Mouse (Mus musculus): ENCODE data around the gene Tpm1. TPM values are rescaled to one million over a fixed set of nuclear protein-coding genes. Genes with fewer than 3 reads are reported as not detected.

Gene Tpm1
- polyA plus RNA-seq, 1 experiment from 2014 or later, result 2,990 TPM

- WGBS, result 21% methylated on average over 9 of the region's 9 CpGs
Observed at GRCm38 (mm10) chr9:67044551-67045305, 4.5 kb downstream of the Tpm1 start.

GRCm38 (mm10) chr9:67043231-67044199 is 5.7 kb downstream of the Tpm1 start:
- WGBS, result under 1% methylated on average over 72 of the region's 73 CpGs
- Histone ChIP-seq H3K9me3 (no peaks in the 10 kb centered on the region), H3K4me1 (peaks cover 53% of the 10 kb centered on the region), H3K27me3 (ENCODE audit: insufficient read depth, poor library complexity, severe bottlenecking) (no peaks in the 10 kb centered on the region), H3K36me3 (peaks cover 53% of the 10 kb centered on the region), H3K27ac (peak overlapping the region; percentile 94), H3K4me3 (peak overlapping the region; percentile 91)
- peak; percentile 98 for DNase-seq (ENCODE audit: low spot score)

More at GRCm38 (mm10) chr9:67044551-67045305, 4.5 kb downstream of the Tpm1 start:
- peak overlapping the region; percentile 91 for H3K4me3 ChIP-seq
- H3K4me1 ChIP-seq, result peaks cover 48% of the 10 kb centered on the region
- no peaks in the 10 kb centered on the region for H3K27me3 ChIP-seq (ENCODE audit: insufficient read depth, poor library complexity, severe bottlenecking)
- peak overlapping the region; percentile 97 for H3K27ac ChIP-seq
- H3K36me3 ChIP-seq, result peaks cover 41% of the 10 kb centered on the region
- no peaks in the 10 kb centered on the region for H3K9me3 ChIP-seq
- DNase-seq (ENCODE audit: low spot score), result no peak

- Histone ChIP-seq H3K27ac (peak overlapping the region; percentile 94), H3K4me3 (peak overlapping the region; percentile 91), H3K36me3 (peaks cover 55% of the 10 kb centered on the region), H3K4me1 (peaks cover 53% of the 10 kb centered on the region), H3K9me3 (no peaks in the 10 kb centered on the region), H3K27me3 (ENCODE audit: insufficient read depth, poor library complexity, severe bottlenecking) (no peaks in the 10 kb centered on the region)
- DNase-seq (ENCODE audit: low spot score), result no peak
- 24% methylated on average over 6 of the region's 6 CpGs for WGBS
Observed at GRCm38 (mm10) chr9:67042813-67043207, 6.4 kb downstream of the Tpm1 start.

GRCm38 (mm10) chr9:67041840-67042812 is 7.1 kb downstream of the Tpm1 start:
- DNase-seq (ENCODE audit: low spot score), result no peak
- WGBS, result 48% methylated on average over 14 of the region's 14 CpGs
- H3K4me1 ChIP-seq, result peaks cover 55% of the 10 kb centered on the region
- peaks cover 55% of the 10 kb centered on the region for H3K36me3 ChIP-seq
- no peaks in the 10 kb centered on the region for H3K27me3 ChIP-seq (ENCODE audit: insufficient read depth, poor library complexity, severe bottlenecking)
- peak overlapping the region; percentile 94 for H3K27ac ChIP-seq
- no peaks in the 10 kb centered on the region for H3K9me3 ChIP-seq
- peak overlapping the region; percentile 91 for H3K4me3 ChIP-seq

- Histone ChIP-seq H3K27me3 (ENCODE audit: insufficient read depth, poor library complexity, severe bottlenecking) (no peaks in the 10 kb centered on the region), H3K36me3 (peaks cover 61% of the 10 kb centered on the region), H3K4me1 (peaks cover 58% of the 10 kb centered on the region), H3K9me3 (no peaks in the 10 kb centered on the region), H3K4me3 (peak overlapping the region; percentile 91), H3K27ac (peak overlapping the region; percentile 94)
- DNase-seq (ENCODE audit: low spot score), result no peak
- WGBS, result 42% methylated on average over 4 of the region's 4 CpGs
Observed at GRCm38 (mm10) chr9:67040963-67041839, 8.0 kb downstream of the Tpm1 start.

GRCm38 (mm10) chr9:67039867-67040266 is 9.3 kb downstream of the Tpm1 start:
- Histone ChIP-seq H3K9me3 (peaks cover 4% of the 10 kb centered on the region; the same call in 1 of the 2 replicates), H3K27me3 (ENCODE audit: insufficient read depth, poor library complexity, severe bottlenecking) (no peaks in the 10 kb centered on the region), H3K4me3 (no peak overlapping the region), H3K27ac (peak overlapping the region; percentile 94; the same call in 1 of the 2 replicates), H3K36me3 (peaks cover 74% of the 10 kb centered on the region), H3K4me1 (peaks cover 60% of the 10 kb centered on the region)
- DNase-seq (ENCODE audit: low spot score), result no peak
- WGBS, result 73% methylated on average over 10 of the region's 10 CpGs

GRCm38 (mm10) chr9:67038686-67039085 is 10.5 kb downstream of the Tpm1 start:
- H3K27me3 ChIP-seq (ENCODE audit: insufficient read depth, poor library complexity, severe bottlenecking), result no peaks in the 10 kb centered on the region
- DNase-seq (ENCODE audit: low spot score), result no peak
- peaks cover 58% of the 10 kb centered on the region for H3K4me1 ChIP-seq
- H3K36me3 ChIP-seq, result peaks cover 81% of the 10 kb centered on the region
- H3K27ac ChIP-seq, result no peak overlapping the region
- H3K4me3 ChIP-seq, result no peak overlapping the region
- peaks cover 5% of the 10 kb centered on the region; the same call in 1 of the 2 replicates for H3K9me3 ChIP-seq
- 87% methylated on average over 7 of the region's 7 CpGs for WGBS

- WGBS, result 70% methylated on average over 4 of the region's 4 CpGs
- DNase-seq (ENCODE audit: low spot score), result no peak
- no peak overlapping the region for H3K27ac ChIP-seq
- H3K4me3 ChIP-seq, result no peak overlapping the region
- H3K9me3 ChIP-seq, result peaks cover 5% of the 10 kb centered on the region; the same call in 1 of the 2 replicates
- no peaks in the 10 kb centered on the region for H3K27me3 ChIP-seq (ENCODE audit: insufficient read depth, poor library complexity, severe bottlenecking)
- peaks cover 85% of the 10 kb centered on the region for H3K36me3 ChIP-seq
- peaks cover 50% of the 10 kb centered on the region for H3K4me1 ChIP-seq
Observed at GRCm38 (mm10) chr9:67037666-67038065, 11.5 kb downstream of the Tpm1 start.

- H3K4me1 ChIP-seq, result peaks cover 40% of the 10 kb centered on the region
- H3K4me3 ChIP-seq, result no peak overlapping the region
- H3K27me3 ChIP-seq (ENCODE audit: insufficient read depth, poor library complexity, severe bottlenecking), result no peaks in the 10 kb centered on the region
- 72% methylated on average over 2 of the region's 2 CpGs for WGBS
- DNase-seq (ENCODE audit: low spot score), result no peak
- peaks cover 93% of the 10 kb centered on the region for H3K36me3 ChIP-seq
- no peak overlapping the region for H3K27ac ChIP-seq
- H3K9me3 ChIP-seq, result peaks cover 5% of the 10 kb centered on the region; the same call in 1 of the 2 replicates
Observed at GRCm38 (mm10) chr9:67036527-67037118, 12.6 kb downstream of the Tpm1 start.

- Histone ChIP-seq H3K4me3 (no peak overlapping the region), H3K36me3 (peaks cover 95% of the 10 kb centered on the region), H3K9me3 (peaks cover 5% of the 10 kb centered on the region; the same call in 1 of the 2 replicates), H3K4me1 (peaks cover 34% of the 10 kb centered on the region), H3K27me3 (ENCODE audit: insufficient read depth, poor library complexity, severe bottlenecking) (no peaks in the 10 kb centered on the region), H3K27ac (peak overlapping the region; percentile 24)
- 78% methylated on average over 12 of the region's 12 CpGs for WGBS
- no peak for DNase-seq (ENCODE audit: low spot score)
Observed at GRCm38 (mm10) chr9:67035957-67036451, 13.2 kb downstream of the Tpm1 start.

- no peak overlapping the region for H3K4me3 ChIP-seq
- H3K4me1 ChIP-seq, result peaks cover 21% of the 10 kb centered on the region
- WGBS, result 81% methylated on average over 4 of the region's 4 CpGs
- H3K36me3 ChIP-seq, result peaks cover 98% of the 10 kb centered on the region
- H3K9me3 ChIP-seq, result peaks cover 5% of the 10 kb centered on the region; the same call in 1 of the 2 replicates
- H3K27ac ChIP-seq, result no peak overlapping the region
- H3K27me3 ChIP-seq (ENCODE audit: insufficient read depth, poor library complexity, severe bottlenecking), result no peaks in the 10 kb centered on the region
- no peak for DNase-seq (ENCODE audit: low spot score)
Observed at GRCm38 (mm10) chr9:67034677-67035076, 14.5 kb downstream of the Tpm1 start.
